Mouse (Mus musculus): ENCODE data around the gene Dnmbp. TPM values are rescaled to one million over a fixed set of nuclear protein-coding genes. Genes with fewer than 3 reads are reported as not detected.

Gene Dnmbp
- total and polyA plus RNA-seq, 3 experiments = 0.07 to 0.33 TPM; not detected in 1

GRCm38 (mm10) chr19:43938355-43938754 lies 1.6 kb downstream of the Dnmbp start:
- H3K27me3 ChIP-seq (ENCODE audit: insufficient read depth, low read length) = peaks cover 21% of the 10 kb centered on the region
- ATAC-seq (ENCODE audit: extremely low read depth, insufficient number of reproducible peaks, low FRiP score, poor library complexity, severe bottlenecking) = no peak
- H3K4me1 ChIP-seq (ENCODE audit: insufficient read depth, low read depth, low read length) = no peaks in the 10 kb centered on the region; the same call in 1 of the 2 replicates
- H3K9me3 ChIP-seq (replicated peaks) = 0 out of 2 replicates have a peak, but pooled peaks cover 3% of the 10 kb centered on the region
- H3K4me3 ChIP-seq (ENCODE audit: low read depth, low read length) = no peak overlapping the region
- H3K36me3 ChIP-seq (replicated peaks) = no peaks in the 10 kb centered on the region
- DNase-seq (ENCODE audit: low spot score) = no peak
- TF ChIP-seq TAL1 (conservative IDR thresholded peaks at IDR 0.05; ENCODE audit: low read depth, low read length) = no peak
- no peak for TF ChIP-seq POLR2AphosphoS5 (IDR thresholded peaks at IDR 0.05; ENCODE audit: insufficient replicate concordance, low read depth, low read length)
- TF ChIP-seq CTCF (IDR thresholded peaks at IDR 0.05; ENCODE audit: low read depth, low read length) = no peak
- TF ChIP-seq GATA1 (IDR thresholded peaks at IDR 0.05; ENCODE audit: borderline replicate concordance, low read length) = no peak
- no peak for TF ChIP-seq GATA2 (IDR thresholded peaks at IDR 0.05; ENCODE audit: borderline replicate concordance, low read depth, low read length)

GRCm38 (mm10) chr19:43930926-43931325 lies 9.1 kb downstream of the Dnmbp start:
- TF ChIP-seq GATA2 (IDR thresholded peaks at IDR 0.05; ENCODE audit: borderline replicate concordance, low read depth, low read length) (no peak), GATA1 (IDR thresholded peaks at IDR 0.05; ENCODE audit: borderline replicate concordance, low read length) (no peak), TAL1 (conservative IDR thresholded peaks at IDR 0.05; ENCODE audit: low read depth, low read length) (no peak), CTCF (IDR thresholded peaks at IDR 0.05; ENCODE audit: low read depth, low read length) (no peak), POLR2AphosphoS5 (IDR thresholded peaks at IDR 0.05; ENCODE audit: insufficient replicate concordance, low read depth, low read length) (no peak)
- ATAC-seq (ENCODE audit: extremely low read depth, insufficient number of reproducible peaks, low FRiP score, poor library complexity, severe bottlenecking) = no peak

GRCm38 (mm10) chr19:43930366-43930765 lies 9.6 kb downstream of the Dnmbp start:
- ATAC-seq (ENCODE audit: extremely low read depth, insufficient number of reproducible peaks, low FRiP score, poor library complexity, severe bottlenecking) (no peak), DNase-seq (ENCODE audit: low spot score) (no peak)
- no peaks in the 10 kb centered on the region for H3K27me3 ChIP-seq (ENCODE audit: insufficient read depth, low read length)
- 0 out of 2 replicates have a peak, but pooled peaks cover 2% of the 10 kb centered on the region for H3K4me1 ChIP-seq (ENCODE audit: insufficient read depth, low read depth, low read length)
- TF ChIP-seq GATA1 (IDR thresholded peaks at IDR 0.05; ENCODE audit: borderline replicate concordance, low read length) (no peak), GATA2 (IDR thresholded peaks at IDR 0.05; ENCODE audit: borderline replicate concordance, low read depth, low read length) (no peak), TAL1 (conservative IDR thresholded peaks at IDR 0.05; ENCODE audit: low read depth, low read length) (no peak)
- H3K9me3 ChIP-seq (replicated peaks) = no peaks in the 10 kb centered on the region
- no peak overlapping the region for H3K4me3 ChIP-seq (ENCODE audit: low read depth, low read length)
- H3K36me3 ChIP-seq (replicated peaks) = no peaks in the 10 kb centered on the region

More at GRCm38 (mm10) chr19:43930926-43931325, 9.1 kb downstream of the Dnmbp start:
- Histone ChIP-seq H3K4me3 (ENCODE audit: low read depth, low read length) (no peak overlapping the region), H3K9me3 (replicated peaks) (no peaks in the 10 kb centered on the region), H3K27me3 (ENCODE audit: insufficient read depth, low read length) (no peaks in the 10 kb centered on the region), H3K4me1 (ENCODE audit: insufficient read depth, low read depth, low read length) (0 out of 2 replicates have a peak, but pooled peaks cover 2% of the 10 kb centered on the region), H3K36me3 (replicated peaks) (no peaks in the 10 kb centered on the region)
- no peak for DNase-seq (ENCODE audit: low spot score)

GRCm38 (mm10) chr19:43929869-43930268 lies 10.1 kb downstream of the Dnmbp start:
- 0 out of 2 replicates have a peak, but pooled peaks cover 2% of the 10 kb centered on the region for H3K4me1 ChIP-seq (ENCODE audit: insufficient read depth, low read depth, low read length)
- no peaks in the 10 kb centered on the region for H3K9me3 ChIP-seq (replicated peaks)
- no peaks in the 10 kb centered on the region for H3K27me3 ChIP-seq (ENCODE audit: insufficient read depth, low read length)
- DNase-seq (ENCODE audit: low spot score) (no peak), ATAC-seq (ENCODE audit: extremely low read depth, insufficient number of reproducible peaks, low FRiP score, poor library complexity, severe bottlenecking) (no peak)
- no peak overlapping the region for H3K4me3 ChIP-seq (ENCODE audit: low read depth, low read length)
- H3K36me3 ChIP-seq (replicated peaks) = no peaks in the 10 kb centered on the region
- no peak for TF ChIP-seq GATA2 (IDR thresholded peaks at IDR 0.05; ENCODE audit: borderline replicate concordance, low read depth, low read length)
- TF ChIP-seq GATA1 (IDR thresholded peaks at IDR 0.05; ENCODE audit: borderline replicate concordance, low read length) = no peak
- TF ChIP-seq POLR2AphosphoS5 (IDR thresholded peaks at IDR 0.05; ENCODE audit: insufficient replicate concordance, low read depth, low read length) = no peak
- no peak for TF ChIP-seq CTCF (IDR thresholded peaks at IDR 0.05; ENCODE audit: low read depth, low read length)
- no peak for TF ChIP-seq TAL1 (conservative IDR thresholded peaks at IDR 0.05; ENCODE audit: low read depth, low read length)

- ATAC-seq (ENCODE audit: extremely low read depth, insufficient number of reproducible peaks, low FRiP score, poor library complexity, severe bottlenecking) = no peak
- H3K4me3 ChIP-seq (ENCODE audit: low read depth, low read length) = no peak overlapping the region
- H3K36me3 ChIP-seq (replicated peaks) = no peaks in the 10 kb centered on the region
- 0 out of 2 replicates have a peak, but pooled peaks cover 2% of the 10 kb centered on the region for H3K4me1 ChIP-seq (ENCODE audit: insufficient read depth, low read depth, low read length)
- TF ChIP-seq TAL1 (conservative IDR thresholded peaks at IDR 0.05; ENCODE audit: low read depth, low read length) (no peak), POLR2AphosphoS5 (IDR thresholded peaks at IDR 0.05; ENCODE audit: insufficient replicate concordance, low read depth, low read length) (no peak), GATA2 (IDR thresholded peaks at IDR 0.05; ENCODE audit: borderline replicate concordance, low read depth, low read length) (no peak), GATA1 (IDR thresholded peaks at IDR 0.05; ENCODE audit: borderline replicate concordance, low read length) (no peak), CTCF (IDR thresholded peaks at IDR 0.05; ENCODE audit: low read depth, low read length) (no peak)
- H3K27me3 ChIP-seq (ENCODE audit: insufficient read depth, low read length) = no peaks in the 10 kb centered on the region
- no peaks in the 10 kb centered on the region for H3K9me3 ChIP-seq (replicated peaks)
- DNase-seq (ENCODE audit: low spot score) = no peak
Measured at GRCm38 (mm10) chr19:43927967-43928366, 12.0 kb downstream of the Dnmbp start.

GRCm38 (mm10) chr19:43927057-43927456 lies 12.9 kb downstream of the Dnmbp start:
- H3K9me3 ChIP-seq (replicated peaks) = no peaks in the 10 kb centered on the region
- H3K4me3 ChIP-seq (ENCODE audit: low read depth, low read length) = no peak overlapping the region
- DNase-seq (ENCODE audit: low spot score) = no peak
- no peaks in the 10 kb centered on the region for H3K27me3 ChIP-seq (ENCODE audit: insufficient read depth, low read length)
- H3K36me3 ChIP-seq (replicated peaks) = no peaks in the 10 kb centered on the region
- no peak for ATAC-seq (ENCODE audit: extremely low read depth, insufficient number of reproducible peaks, low FRiP score, poor library complexity, severe bottlenecking)
- no peak for TF ChIP-seq GATA1 (IDR thresholded peaks at IDR 0.05; ENCODE audit: borderline replicate concordance, low read length)
- TF ChIP-seq GATA2 (IDR thresholded peaks at IDR 0.05; ENCODE audit: borderline replicate concordance, low read depth, low read length) = no peak
- no peak for TF ChIP-seq POLR2AphosphoS5 (IDR thresholded peaks at IDR 0.05; ENCODE audit: insufficient replicate concordance, low read depth, low read length)
- no peak for TF ChIP-seq CTCF (IDR thresholded peaks at IDR 0.05; ENCODE audit: low read depth, low read length)
- TF ChIP-seq TAL1 (conservative IDR thresholded peaks at IDR 0.05; ENCODE audit: low read depth, low read length) = no peak
- H3K4me1 ChIP-seq (ENCODE audit: insufficient read depth, low read depth, low read length) = 0 out of 2 replicates have a peak, but pooled peaks cover 2% of the 10 kb centered on the region

Measured in G1E (cell line).